Mouse (Mus musculus): ENCODE measurements around the gene Olfr901. TPM values are rescaled to one million over a fixed set of nuclear protein-coding genes. Genes with fewer than 3 reads are reported as not detected.

Olfr901 gene
- polyA plus RNA-seq, 1 experiment from 2014 or later: not detected

Other genes starting within 250 kb of the Olfr901 start
- gene Olfr891, start 248.6 kb upstream of the Olfr901 start, polyA plus RNA-seq (2014; fragmentation: Nextera tagmentation; extraction: Ambion mirVana): not detected in 2 replicates
- not detected in 2 replicates for gene Olfr893, start 221.1 kb upstream of the Olfr901 start, polyA plus RNA-seq (2014; fragmentation: Nextera tagmentation; extraction: Ambion mirVana)
- not detected in 2 replicates for gene Olfr894, start 211.4 kb upstream of the Olfr901 start, polyA plus RNA-seq (2014; fragmentation: Nextera tagmentation; extraction: Ambion mirVana)
- gene Olfr143, start 176.7 kb upstream of the Olfr901 start, polyA plus RNA-seq (2014; fragmentation: Nextera tagmentation; extraction: Ambion mirVana): not detected in 2 replicates
- not detected in 2 replicates for gene Olfr895, start 161.6 kb upstream of the Olfr901 start, polyA plus RNA-seq (2014; fragmentation: Nextera tagmentation; extraction: Ambion mirVana)
- not detected in 2 replicates for gene Olfr896-ps1, start 138.3 kb upstream of the Olfr901 start, polyA plus RNA-seq (2014; fragmentation: Nextera tagmentation; extraction: Ambion mirVana)
- gene Olfr25, start 100.4 kb upstream of the Olfr901 start, polyA plus RNA-seq (2014; fragmentation: Nextera tagmentation; extraction: Ambion mirVana): not detected in 2 replicates
- gene Olfr898, start 81.0 kb upstream of the Olfr901 start, polyA plus RNA-seq (2014; fragmentation: Nextera tagmentation; extraction: Ambion mirVana): not detected in 2 replicates
- gene Olfr250, start 62.6 kb upstream of the Olfr901 start, polyA plus RNA-seq (2014; fragmentation: Nextera tagmentation; extraction: Ambion mirVana): not detected in 2 replicates
- gene Olfr251, start 52.4 kb upstream of the Olfr901 start, polyA plus RNA-seq (2014; fragmentation: Nextera tagmentation; extraction: Ambion mirVana): not detected in 2 replicates
- gene Olfr147, start 27.8 kb upstream of the Olfr901 start, polyA plus RNA-seq (2014; fragmentation: Nextera tagmentation; extraction: Ambion mirVana): not detected in 2 replicates
- not detected in 2 replicates for gene Olfr902, start 18.2 kb downstream of the Olfr901 start, polyA plus RNA-seq (2014; fragmentation: Nextera tagmentation; extraction: Ambion mirVana)
- not detected in 2 replicates for gene Olfr904, start 33.7 kb downstream of the Olfr901 start, polyA plus RNA-seq (2014; fragmentation: Nextera tagmentation; extraction: Ambion mirVana)
- not detected in 2 replicates for gene Olfr905, start 41.7 kb downstream of the Olfr901 start, polyA plus RNA-seq (2014; fragmentation: Nextera tagmentation; extraction: Ambion mirVana)
- not detected in 2 replicates for gene Olfr906, start 57.6 kb downstream of the Olfr901 start, polyA plus RNA-seq (2014; fragmentation: Nextera tagmentation; extraction: Ambion mirVana)
- not detected in 2 replicates for gene Olfr907, start 66.3 kb downstream of the Olfr901 start, polyA plus RNA-seq (2014; fragmentation: Nextera tagmentation; extraction: Ambion mirVana)
- gene Olfr911-ps1, start 92.1 kb downstream of the Olfr901 start, polyA plus RNA-seq (2014; fragmentation: Nextera tagmentation; extraction: Ambion mirVana): not detected in 2 replicates
- not detected in 2 replicates for gene Olfr910, start 108.4 kb downstream of the Olfr901 start, polyA plus RNA-seq (2014; fragmentation: Nextera tagmentation; extraction: Ambion mirVana)
- gene Olfr912, start 150.7 kb downstream of the Olfr901 start, polyA plus RNA-seq (2014; fragmentation: Nextera tagmentation; extraction: Ambion mirVana): not detected in 2 replicates
- not detected in 2 replicates for gene Olfr913, start 163.3 kb downstream of the Olfr901 start, polyA plus RNA-seq (2014; fragmentation: Nextera tagmentation; extraction: Ambion mirVana)
- not detected in 2 replicates for gene Olfr914, start 175.6 kb downstream of the Olfr901 start, polyA plus RNA-seq (2014; fragmentation: Nextera tagmentation; extraction: Ambion mirVana)
- not detected in 2 replicates for gene Olfr916, start 230.4 kb downstream of the Olfr901 start, polyA plus RNA-seq (2014; fragmentation: Nextera tagmentation; extraction: Ambion mirVana)
- not detected in 2 replicates for gene Olfr917, start 236.4 kb downstream of the Olfr901 start, polyA plus RNA-seq (2014; fragmentation: Nextera tagmentation; extraction: Ambion mirVana)
- gene Olfr918, start 245.1 kb downstream of the Olfr901 start, polyA plus RNA-seq (2014; fragmentation: Nextera tagmentation; extraction: Ambion mirVana): not detected in 2 replicates